Mouse (Mus musculus) thymus, postnatal 36 days (tissue): Measurements from ENCODE around the gene Hmces.
"Not testable (repeated sequence)": the region's sequence is repeated elsewhere in the genome, so short reads cannot be mapped to it uniquely, and the experiment has no call there.

Experiments
- DNase-seq, 2 experiments: peaks; one replicate each; pipeline ENCODE4 v3.0.0; 2022; ENCODE audit warnings: mixed read lengths in 2 of 2

Hmces gene

DNA sequence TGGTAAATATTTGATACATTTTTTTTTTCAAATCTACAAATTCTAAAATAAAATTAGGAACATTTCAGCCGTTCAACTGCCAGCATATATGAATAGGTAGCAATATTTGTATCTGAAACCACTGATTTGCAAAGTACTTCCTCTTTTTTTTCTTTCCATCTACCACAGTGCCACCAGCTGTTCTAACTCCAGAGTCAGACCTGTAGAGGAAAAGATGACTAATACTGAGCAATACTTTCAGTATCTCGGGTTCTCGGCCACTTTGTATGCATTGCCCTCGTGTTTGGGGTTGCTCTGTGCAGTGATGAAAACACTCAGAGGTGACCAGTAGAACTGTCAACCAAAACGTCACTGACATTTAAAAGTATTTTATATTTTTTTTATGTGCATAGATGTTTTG is 2.2 kb downstream of the Hmces start:
- DNase-seq = no peak

- no peak for DNase-seq
Observed at GRCm38 (mm10) chr6:87921201-87921600, 7.5 kb downstream of the Hmces start.

DNA sequence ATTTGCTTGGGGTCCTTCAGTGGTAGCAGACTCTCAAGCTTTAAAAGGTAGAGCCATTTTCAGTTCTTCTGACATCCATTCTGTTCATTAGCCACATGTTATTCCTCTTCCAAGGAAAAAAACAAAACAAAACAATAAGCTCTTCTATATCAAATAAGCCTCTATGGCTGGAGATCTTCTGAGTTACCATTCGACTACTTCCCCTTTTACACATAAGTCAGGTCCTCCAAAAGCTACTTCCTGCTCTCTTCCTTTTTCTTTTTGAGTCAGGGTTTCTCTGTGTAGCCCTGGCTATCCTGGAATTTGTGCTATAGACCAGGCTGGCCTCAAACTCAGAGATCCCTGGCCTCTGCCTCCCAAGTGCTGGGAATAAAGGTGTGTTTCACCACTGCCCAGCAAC is 9.9 kb downstream of the Hmces start:
- DNase-seq = no peak

DNA sequence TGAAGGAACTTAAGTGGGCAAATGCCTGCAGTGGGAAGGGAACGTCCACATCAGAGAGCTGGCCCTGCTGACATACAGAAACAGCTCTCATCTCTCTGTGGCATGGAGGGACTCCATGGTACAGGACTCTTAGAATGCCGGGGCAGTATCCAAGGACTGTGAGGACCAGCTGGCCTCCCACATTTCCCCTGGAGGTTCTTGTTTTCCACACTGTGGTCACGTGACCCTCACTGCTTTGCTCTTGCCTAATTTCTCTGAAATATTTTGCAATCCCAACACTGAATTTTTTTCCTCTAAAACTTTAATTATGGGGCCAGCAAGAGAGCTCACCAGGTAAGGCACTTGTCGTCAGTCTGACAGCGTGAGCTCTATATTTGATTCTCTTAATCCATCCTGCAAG is 21.3 kb downstream of the Hmces start:
- no peak for DNase-seq

GRCm38 (mm10) chr6:87937178-87937788 is 23.5 kb downstream of the Hmces start:
- DNase-seq = no peak

GRCm38 (mm10) chr6:87938941-87939340 is 25.2 kb downstream of the Hmces start:
- no peak for DNase-seq

GRCm38 (mm10) chr6:87942179-87942578 is 28.4 kb downstream of the Hmces start:
- DNase-seq = no peak

- not testable (repeated sequence) for DNase-seq
Observed at GRCm38 (mm10) chr6:87962457-87962856, 48.7 kb downstream of the Hmces start.

- no peak for DNase-seq
Observed at GRCm38 (mm10) chr6:87970041-87970440, 56.3 kb downstream of the Hmces start.

GRCm38 (mm10) chr6:87979728-87980127 is 66.0 kb downstream of the Hmces start:
- no peak for DNase-seq

GRCm38 (mm10) chr6:87980374-87981029 is 66.8 kb downstream of the Hmces start:
- DNase-seq = peak; percentile 38 to 61

DNA sequence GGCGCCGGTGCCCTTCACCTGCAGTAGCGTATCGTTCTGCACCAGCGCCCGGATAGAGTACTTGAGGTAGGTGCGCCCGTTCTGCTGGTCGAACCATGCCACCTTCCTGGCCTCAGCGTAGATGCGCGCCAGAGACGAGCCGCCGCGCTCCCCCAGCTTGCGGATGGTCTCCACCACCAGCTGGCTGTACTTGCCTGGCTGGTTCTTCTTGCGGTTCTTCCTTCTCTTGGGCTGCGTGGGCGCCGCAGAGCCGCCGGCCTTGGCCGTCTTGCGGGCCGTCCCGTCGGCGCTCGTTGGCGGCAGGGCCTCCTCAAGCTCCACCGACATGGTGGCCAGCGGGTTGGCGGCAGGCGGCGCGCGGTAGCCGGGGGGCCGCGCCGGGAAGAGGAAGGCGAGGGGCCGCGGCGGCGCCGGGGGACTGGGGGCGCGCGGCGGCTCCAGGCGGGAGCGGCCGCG is 67.3 kb downstream of the Hmces start:
- DNase-seq = peak; percentile 11 to 24

GRCm38 (mm10) chr6:87981547-87982256 is 68.0 kb downstream of the Hmces start, which contains the start of gene H1fx:
TSS of gene H1fx (minus strand) at chr6:87981637.
- peak; percentile 15 to 37 for DNase-seq

GRCm38 (mm10) chr6:87982506-87982905 is 68.8 kb downstream of the Hmces start:
- DNase-seq = no peak
